24 mouse cellular contexts compared by ENCODE assay signal in genomic region chr17:33695471-33695870, GRCm38 (mm10). TPM values are rescaled to one million over a fixed set of nuclear protein-coding genes. Genes with fewer than 3 reads are reported as not detected.
A peak's percentile ranks its signal among the peaks of the same experiment; 100 is the strongest.
DNase-seq lines count a peak whose midpoint lies in the region; ATAC-seq lines count a peak whose summit lies in the region.
"Had no signal": no experiment of that assay in that cellular context is flagged by ENCODE, and none has a peak within 500 bp of the region (broad histone marks: within the 10 kb centered on the region; RNA-seq: fewer than 3 reads in every experiment).

No protein-coding gene starts in this region.

- H3K4me2 ChIP-seq in liver, embryonic 11.5 days, result no peak overlapping the region

- H3K9me3 ChIP-seq in liver, embryonic 11.5 days (ENCODE audit: control insufficient read depth, low read length), result no peaks in the 10 kb centered on the region
- H3K9me3 ChIP-seq: G1E had no signal

- no peaks in the 10 kb centered on the region for H3K27me3 ChIP-seq in liver, embryonic 11.5 days (replicated peaks; ENCODE audit: control insufficient read depth, insufficient read depth, low read length)
- H3K27me3 ChIP-seq: CH12.LX, Patski had no signal

- peaks cover 34% of the 10 kb centered on the region for H3K36me3 ChIP-seq in liver, embryonic 11.5 days (ENCODE audit: control insufficient read depth, insufficient read depth, low read length)

- H3K9ac ChIP-seq in liver, embryonic 11.5 days (ENCODE audit: low read depth, low read length), result 0 out of 2 replicates have a peak overlapping the region, but pooled peaks have one; percentile 14

- ATAC-seq in liver, embryonic 11.5 days (replicated peaks; ENCODE audit: low FRiP score), result no peak
- ATAC-seq: activated CD4-positive, CD25-positive, alpha-beta regulatory T cell, adult 4 months; CD4-positive, CD25-positive, alpha-beta regulatory T cell, adult 4 months; Patski had no signal

- intact Hi-C loops in gastrocnemius, postnatal 14 days (cut with DNase I; ENCODE audit: low total_unique reads), result no loop called here

- H3K4me1 ChIP-seq in liver, embryonic 11.5 days (replicated peaks; ENCODE audit: control insufficient read depth, insufficient read depth, low read length), result no peaks in the 10 kb centered on the region

- DNase-seq in liver, embryonic 11.5 days (ENCODE audit: low spot score), result no peak
- DNase-seq in liver, result no peak
- DNase-seq in 3T3-L1 (ENCODE audit: low read depth, low spot score), result peak; percentile 79
- peak; percentile 61 for DNase-seq in NIH3T3 (ENCODE audit: low read depth)
- no peak for DNase-seq in gastrocnemius, postnatal 14 days
- DNase-seq in adrenal gland, postnatal 36 days, result no peak
- DNase-seq: adrenal gland, adult 2 months; adrenal gland, adult 8-10 months; adrenal gland, postnatal 10 days; adrenal gland, postnatal 14 days; adrenal gland, postnatal 25 days; B cell, adult 2 months; cerebellum, adult 11 months; cerebellum, adult 11-12 months; cerebellum, adult 18-20 months; cerebellum, adult 2 months; cerebellum, adult 8-10 months; cerebellum, adult 9-10 months had no signal

- H3K27ac ChIP-seq in liver, embryonic 11.5 days (ENCODE audit: low read depth, low read length), result no peak overlapping the region

- no peak overlapping the region for H3K4me3 ChIP-seq in liver, embryonic 11.5 days (ENCODE audit: low read depth, low read length)

- 89% methylated on average over 1 of the region's 1 CpGs for WGBS in liver, embryonic 11.5 days

RNA-seq across cellular contexts. Expression of gene Hnrnpm, which starts 8.8 kb away (rescaled TPM):
- 410 and 431 TPM in 2 replicates for polyA plus RNA-seq in liver, embryonic 11.5 days (2014; fragmentation: Nextera tagmentation; extraction: Ambion mirVana)
- total RNA-seq in gastrocnemius, postnatal 14 days (2021), result 10 to 100 TPM; 58.8 to 69.1 TPM
- 100 to 1,000 TPM; 136 to 171 TPM for total RNA-seq in adrenal gland, postnatal 36 days (2021)

RNA-seq across cellular contexts. Expression of gene March2, which starts 23.0 kb away (rescaled TPM):
- polyA plus RNA-seq in liver, embryonic 11.5 days (2014; fragmentation: Nextera tagmentation; extraction: Ambion mirVana), result 92.1 and 95.7 TPM in 2 replicates
- 10 to 100 TPM; 76.0 to 78.6 TPM for total RNA-seq in gastrocnemius, postnatal 14 days (2021)
- total RNA-seq in adrenal gland, postnatal 36 days (2021), result 100 to 1,000 TPM in 1 of 2 experiments, 10 to 100 TPM in 1; 92.9 to 119 TPM

RNA-seq across cellular contexts. Expression of gene Pram1, which starts 57.6 kb away (rescaled TPM):
- polyA plus RNA-seq in liver, embryonic 11.5 days (2014; fragmentation: Nextera tagmentation; extraction: Ambion mirVana), result 0.82 and 1.6 TPM in 2 replicates
- total RNA-seq in gastrocnemius, postnatal 14 days (2021), result not detected
- under 1 TPM in 1 of 2 experiments, not detected in 1; 0.56 TPM for total RNA-seq in adrenal gland, postnatal 36 days (2021)
- polyA plus RNA-seq: adrenal gland, adult 2 months; C2C12; G1E had no signal

Comparison
In these comparisons a context has a peak if more than half of its experiments do, and no peak if none do; other contexts are left out.
1. DNase-seq: peak in 3T3-L1 (single experiment) and NIH3T3 (single experiment); none in liver, embryonic 11.5 days (single experiment), liver (single experiment), gastrocnemius, postnatal 14 days (single experiment) and adrenal gland, postnatal 36 days (0 of 2).